21 mouse cellular contexts compared by ENCODE assay signal in the genomic region with DNA sequence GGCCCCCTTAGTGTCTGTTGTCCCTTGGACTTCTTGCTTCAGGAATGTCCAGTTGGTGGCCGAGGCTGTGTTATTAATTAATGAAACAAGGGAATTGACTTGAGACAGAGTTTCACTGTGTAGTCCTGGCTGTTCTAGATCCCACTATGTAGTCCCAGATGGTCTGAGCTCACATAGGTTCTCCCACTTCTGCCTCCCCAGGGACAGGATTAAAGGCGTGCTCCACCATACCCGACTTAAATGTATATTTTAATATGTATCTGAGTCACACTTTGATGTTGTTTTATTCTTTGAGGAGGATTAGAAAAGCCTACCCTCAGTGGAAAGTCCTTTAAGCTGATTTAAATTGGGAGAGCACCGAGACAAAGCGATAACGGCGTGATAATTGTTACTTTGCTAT. TPM values are rescaled to one million over a fixed set of nuclear protein-coding genes. Genes with fewer than 3 reads are reported as not detected.
"Had no signal": no experiment of that assay in that cellular context is flagged by ENCODE, and none has a peak within 500 bp of the region (broad histone marks: within the 10 kb centered on the region; RNA-seq: fewer than 3 reads in every experiment).

No protein-coding gene starts in this region.

- H3K36me3 ChIP-seq: kidney, embryonic 15.5 days; limb, embryonic 15.5 days; liver, embryonic 12.5 days; midbrain, embryonic 12.5 days had no signal

- H3K9me3 ChIP-seq: kidney, embryonic 15.5 days; limb, embryonic 15.5 days; liver, embryonic 12.5 days; midbrain, embryonic 12.5 days had no signal

- DNase-seq: kidney, adult 18-20 months; kidney, postnatal 25 days; lung, embryonic 14.5 days; lung, postnatal 10 days; lung, postnatal 4 days; right cerebral cortex, adult 18-20 months; right cerebral cortex, postnatal 25 days; thymus, postnatal 4 days had no signal

- H3K4me2 ChIP-seq: kidney, embryonic 15.5 days; limb, embryonic 15.5 days; liver, embryonic 12.5 days; lung, embryonic 14.5 days; midbrain, embryonic 12.5 days had no signal

- ATAC-seq: liver, embryonic 12.5 days had no signal

- H3K9ac ChIP-seq: kidney, embryonic 15.5 days; limb, embryonic 15.5 days; liver, embryonic 12.5 days; lung, embryonic 14.5 days; midbrain, embryonic 12.5 days had no signal

- H3K27me3 ChIP-seq: kidney, embryonic 15.5 days; limb, embryonic 15.5 days; midbrain, embryonic 12.5 days had no signal

- H3K4me3 ChIP-seq: kidney, embryonic 15.5 days; limb, embryonic 15.5 days; liver, embryonic 12.5 days; midbrain, embryonic 12.5 days had no signal

- H3K27ac ChIP-seq: kidney, embryonic 15.5 days; limb, embryonic 15.5 days; liver, embryonic 12.5 days; midbrain, embryonic 12.5 days had no signal

RNA-seq across cellular contexts. Expression of a gene that starts 41.2 kb away (rescaled TPM):
- total RNA-seq: left cerebral cortex, adult 18-20 months; megakaryocyte, adult 5-6 weeks had no signal
- polyA plus RNA-seq: kidney, embryonic 15.5 days; limb, embryonic 11.5 days; limb, embryonic 15.5 days; liver, embryonic 12.5 days; liver, embryonic 16.5 days; lung, embryonic 14.5 days; midbrain, embryonic 12.5 days; neural tube, embryonic 14.5 days; small intestine, adult 2 months; stomach, embryonic 16.5 days; thymus, postnatal 0 days had no signal

RNA-seq across cellular contexts. Expression of a gene that starts 52.5 kb away (rescaled TPM):
- total RNA-seq: layer of hippocampus, adult 18-20 months; megakaryocyte, adult 5-6 weeks had no signal
- polyA plus RNA-seq: liver, embryonic 12.5 days had no signal
